Mouse (Mus musculus) hindbrain, embryonic 15.5 days (tissue): ENCODE results near the gene Prelid3b. TPM values are rescaled to one million over a fixed set of nuclear protein-coding genes. Genes with fewer than 3 reads are reported as not detected.

Experiments used
- ATAC-seq: fragments of 200-750 bp; cut with Nextera tagmentation; 2 replicates; pipeline ENCODE4 v1.8.0; 2017; ENCODE audit warnings: low read depth, moderate number of reproducible peaks, moderate TSS enrichment; ENCODE audit not compliant: low FRiP score
- H3K27ac ChIP-seq: fragments of 300-500 bp; sonication (generic); replicated peaks from 2 replicates; pipeline ENCODE4 v1.5.1; 2015; ENCODE audit warnings: mild to moderate bottlenecking, inconsistent platforms
- H3K27me3 ChIP-seq: fragments of 300-500 bp; sonication (generic); 2 replicates; pipeline ENCODE4 v1.6.1; 2015; ENCODE audit warnings: control low read depth, inconsistent platforms
- H3K36me3 ChIP-seq: fragments of 300-500 bp; sonication (generic); 2 replicates; pipeline ENCODE4 v1.6.1; 2015; ENCODE audit warnings: control low read depth, inconsistent platforms
- H3K4me1 ChIP-seq: fragments of 300-500 bp; sonication (generic); replicated peaks from 2 replicates; pipeline ENCODE4 v1.6.1; 2015; ENCODE audit warnings: control low read depth, inconsistent platforms
- H3K4me2 ChIP-seq: fragments of 300-500 bp; sonication (generic); 2 replicates; pipeline ENCODE4 v1.6.1; 2015; ENCODE audit warnings: moderate library complexity, mild to moderate bottlenecking, inconsistent platforms
- H3K4me3 ChIP-seq: fragments of 300-500 bp; sonication (generic); 2 replicates; pipeline ENCODE4 v1.5.1; 2015; ENCODE audit warnings: mild to moderate bottlenecking, inconsistent platforms
- H3K9ac ChIP-seq: fragments of 300-500 bp; sonication (generic); 2 replicates; pipeline ENCODE4 v1.6.1; 2015; ENCODE audit warnings: inconsistent platforms
- H3K9me3 ChIP-seq: fragments of 300-500 bp; sonication (generic); 2 replicates; pipeline ENCODE4 v1.6.1; 2016; ENCODE audit warnings: control low read depth, inconsistent platforms
- WGBS: fragments of 180-500 bp; shearing (Covaris S2); methylation state at CpG from one replicate; pipeline ENCODE4 v1.1.7; 2015; 5-methylcytosine and 5-hydroxymethylcytosine counted together
- polyA plus RNA-seq: library from polyadenylated mRNA; unstranded; fragments of >200 nt; fragmentation: Nextera tagmentation; extraction: Ambion mirVana; gene quantifications from 2 replicates; pipeline ENCODE4 v1.2.1, GENCODE M21; 2015

The Prelid3b gene
- polyA plus RNA-seq, 1 experiment from 2014 or later: 110 TPM

- ATAC-seq: peak; percentile 95
- Histone ChIP-seq H3K4me3 (peak within 1 kb of the TSS; percentile 99), H3K36me3 (no peaks in the 10 kb centered on the region), H3K4me1 (peaks cover 13% of the 10 kb centered on the region), H3K9ac (peak within 1 kb of the TSS; percentile 90), H3K27ac (0 out of 2 replicates have a peak within 1 kb of the TSS, but pooled peaks have one; percentile 34), H3K4me2 (peak within 1 kb of the TSS; percentile 91), H3K9me3 (no peaks in the 10 kb centered on the region), H3K27me3 (no peaks in the 10 kb centered on the region)
- under 1% methylated on average over 40 of the region's 40 CpGs for WGBS
Observed at GRCm38 (mm10) chr2:174415731-174416310, 57.1 kb downstream of the Prelid3b start, which contains the start of gene Nelfcd. Gene Nelfcd, plus strand, starts transcription at chr2:174415804.

Other genes starting within 250 kb of the Prelid3b start
- 1,606 and 1,659 TPM in 2 replicates for gene Gnas, start 188.8 kb downstream of the Prelid3b start, polyA plus RNA-seq
- gene Gm20721, start 126.4 kb downstream of the Prelid3b start, polyA plus RNA-seq: 11.8 and 13.1 TPM in 2 replicates
- gene Nelfcd, start 57.3 kb downstream of the Prelid3b start, polyA plus RNA-seq: 106 and 112 TPM in 2 replicates
- 74.8 and 84.4 TPM in 2 replicates for gene Ctsz, start 34.0 kb downstream of the Prelid3b start, polyA plus RNA-seq
- 1.1 TPM in 2 replicates for gene Tubb1, start 22.4 kb downstream of the Prelid3b start, polyA plus RNA-seq
- 799 and 873 TPM in 2 replicates for gene Atp5e, start 9.0 kb downstream of the Prelid3b start, polyA plus RNA-seq
- gene Zfp831, start 170.5 kb upstream of the Prelid3b start, polyA plus RNA-seq: 0.01 TPM in 1 of 2 replicates, not detected in the other